Mouse (Mus musculus) liver, embryonic 14.5 days (tissue): ENCODE measurements around the gene Itga3. TPM values are rescaled to one million over a fixed set of nuclear protein-coding genes. Genes with fewer than 3 reads are reported as not detected.

Experiments used
- ATAC-seq: fragments of 200-750 bp; cut with Nextera tagmentation; 2 replicates; pipeline ENCODE4 v1.8.0; 2017; ENCODE audit warnings: moderate number of reproducible peaks, mild to moderate bottlenecking, moderate library complexity; ENCODE audit not compliant: insufficient read depth
- DNase-seq, 3 experiments: peaks; one replicate each; pipeline ENCODE4 v3.0.0-alpha.2; 2012 to 2013; ENCODE audit warnings: low read depth in 3 of 3, low spot score in 3 of 3
- H3K27ac ChIP-seq: fragments of 300-500 bp; sonication (generic); 2 replicates; pipeline ENCODE4 v1.5.1; 2014; ENCODE audit warnings: moderate library complexity, mild to moderate bottlenecking, control low read depth, inconsistent platforms
- H3K27me3 ChIP-seq: fragments of 300-500 bp; sonication (generic); 2 replicates; pipeline ENCODE4 v1.6.1; 2014; ENCODE audit warnings: mild to moderate bottlenecking, low read length, moderate library complexity; ENCODE audit not compliant: control insufficient read depth, insufficient read depth
- H3K36me3 ChIP-seq: fragments of 300-500 bp; sonication (generic); replicated peaks from 2 replicates; pipeline ENCODE4 v1.6.1; 2014; ENCODE audit warnings: low read depth; ENCODE audit not compliant: control insufficient read depth, insufficient read depth
- H3K4me1 ChIP-seq, 2 experiments: fragments of 200-500 bp in 1 of 2; fragments of 300-500 bp in 1 of 2; sonication (generic) in 1 of 2; replicated peaks; 2 replicates each; pipeline ENCODE4 v1.6.1; 2012 to 2014; ENCODE audit warnings: antibody characterized with exemption in 1 of 2, inconsistent platforms in 1 of 2, low read length in 1 of 2; ENCODE audit not compliant: control insufficient read depth in 2 of 2, insufficient read depth in 2 of 2
- H3K4me2 ChIP-seq: fragments of 300-500 bp; sonication (generic); 2 replicates; pipeline ENCODE4 v1.6.1; 2014; ENCODE audit warnings: low read depth, mild to moderate bottlenecking, control low read depth, moderate library complexity
- H3K4me3 ChIP-seq, 2 experiments: fragments of 200-500 bp in 1 of 2; fragments of 300-500 bp in 1 of 2; sonication (generic) in 1 of 2; 2 replicates each; pipeline ENCODE4 v1.5.1; 2012 to 2014; ENCODE audit warnings: low read depth in 2 of 2, low read length in 2 of 2, mild to moderate bottlenecking in 2 of 2, control low read depth in 1 of 2, inconsistent platforms in 1 of 2, moderate library complexity in 1 of 2; ENCODE audit not compliant: insufficient read depth in 1 of 2
- H3K9ac ChIP-seq: fragments of 300-500 bp; sonication (generic); replicated peaks from 2 replicates; pipeline ENCODE4 v1.6.1; 2014; ENCODE audit warnings: mild to moderate bottlenecking, control low read depth, moderate library complexity
- H3K9me3 ChIP-seq: fragments of 300-500 bp; sonication (generic); 2 replicates; pipeline ENCODE4 v1.6.1; 2016; ENCODE audit warnings: low read length, mixed read lengths; ENCODE audit not compliant: control insufficient read depth
- CTCF ChIP-seq: IDR thresholded peaks from 2 replicates; pipeline ENCODE4 v1.5.1; 2016; ENCODE audit warnings: antibody characterized with exemption, low read depth, control low read depth
- EP300 ChIP-seq: IDR thresholded peaks from 2 replicates; pipeline ENCODE4 v1.6.1; 2016; ENCODE audit warnings: antibody characterized with exemption, low read depth
- WGBS: fragments of 180-500 bp; shearing (Covaris S2); extraction: QIAGEN DNeasy Blood & Tissue Kit; methylation state at CpG from one replicate; pipeline ENCODE4 v1.1.7; 2014; ENCODE audit not compliant: insufficient replicate concordance; 5-methylcytosine and 5-hydroxymethylcytosine counted together
- polyA plus RNA-seq, 2 experiments: library from polyadenylated mRNA; depleted of rRNA in 1 of 2; stranded (reverse) in 1 of 2; unstranded in 1 of 2; fragments of >200 nt; fragmentation: Nextera tagmentation in 1 of 2; extraction: Ambion mirVana in 1 of 2; gene quantifications; 2 replicates each; pipeline versions ENCODE4 v1.2.1 to v1.2.3; 2012 to 2014

Gene Itga3
- polyA plus RNA-seq, 2 experiments = 1.5 to 1.7 TPM

GRCm38 (mm10) chr11:95038156-95038817 lies 38.3 kb downstream of the Itga3 start:
- no peak for ATAC-seq
- no peak for DNase-seq
- WGBS = 77% methylated on average over 14 of the region's 14 CpGs
- Histone ChIP-seq H3K27me3 (no peaks in the 10 kb centered on the region), H3K4me2 (no peak overlapping the region), H3K4me1 (peaks cover 12 to 14% of the 10 kb centered on the region in 2 experiments), H3K27ac (no peak overlapping the region), H3K9me3 (no peaks in the 10 kb centered on the region), H3K4me3 (no peak overlapping the region), H3K36me3 (no peaks in the 10 kb centered on the region), H3K9ac (no peak overlapping the region)
- TF ChIP-seq CTCF (no peak), EP300 (no peak)

- Histone ChIP-seq H3K9me3 (no peaks in the 10 kb centered on the region), H3K4me1 (peaks cover 12 to 14% of the 10 kb centered on the region in 2 experiments), H3K4me2 (no peak overlapping the region), H3K4me3 (no peak overlapping the region), H3K9ac (no peak overlapping the region), H3K36me3 (no peaks in the 10 kb centered on the region), H3K27me3 (no peaks in the 10 kb centered on the region), H3K27ac (no peak overlapping the region)
- ATAC-seq (no peak), DNase-seq (no peak)
- TF ChIP-seq CTCF = no peak
- no peak for TF ChIP-seq EP300
- 62% methylated on average over 6 of the region's 6 CpGs for WGBS
These were observed 39.3 kb downstream of the Itga3 start for GRCm38 (mm10) chr11:95037306-95037705.

- no peaks in the 10 kb centered on the region for H3K27me3 ChIP-seq
- 74% methylated on average over 5 of the region's 5 CpGs for WGBS
- H3K36me3 ChIP-seq = no peaks in the 10 kb centered on the region
- H3K9me3 ChIP-seq = no peaks in the 10 kb centered on the region
- H3K9ac ChIP-seq = no peak overlapping the region
- ATAC-seq (no peak), DNase-seq (no peak)
- H3K27ac ChIP-seq = no peak overlapping the region
- no peak for TF ChIP-seq EP300
- no peak for TF ChIP-seq CTCF
- H3K4me3 ChIP-seq = no peak overlapping the region
- H3K4me1 ChIP-seq = peaks cover 8 to 10% of the 10 kb centered on the region in 2 experiments
- H3K4me2 ChIP-seq = no peak overlapping the region
These were observed 40.1 kb downstream of the Itga3 start for GRCm38 (mm10) chr11:95036521-95036920.

- 69% methylated on average over 10 of the region's 10 CpGs for WGBS
- H3K36me3 ChIP-seq = no peaks in the 10 kb centered on the region
- H3K27ac ChIP-seq = no peak overlapping the region
- DNase-seq = no peak
- H3K27me3 ChIP-seq = no peaks in the 10 kb centered on the region
- H3K4me3 ChIP-seq = no peak overlapping the region
- H3K9me3 ChIP-seq = no peaks in the 10 kb centered on the region
- TF ChIP-seq CTCF (no peak), EP300 (no peak)
- no peak for ATAC-seq
- H3K9ac ChIP-seq = no peak overlapping the region
- H3K4me1 ChIP-seq = peaks cover 0 to under 1% of the 10 kb centered on the region in 2 experiments; a peak in 2 of 4 replicates
- H3K4me2 ChIP-seq = no peak overlapping the region
These were observed 41.7 kb downstream of the Itga3 start for GRCm38 (mm10) chr11:95034902-95035301.

- no peaks in the 10 kb centered on the region; a peak in 1 of 4 replicates for H3K4me1 ChIP-seq
- DNase-seq (no peak), ATAC-seq (no peak)
- H3K36me3 ChIP-seq = no peaks in the 10 kb centered on the region
- H3K27ac ChIP-seq = no peak overlapping the region
- H3K9ac ChIP-seq = no peak overlapping the region
- H3K4me3 ChIP-seq = no peak overlapping the region
- TF ChIP-seq EP300 (no peak), CTCF (no peak)
- H3K4me2 ChIP-seq = no peak overlapping the region
- H3K9me3 ChIP-seq = no peaks in the 10 kb centered on the region
- 66% methylated on average over 14 of the region's 14 CpGs for WGBS
- no peaks in the 10 kb centered on the region for H3K27me3 ChIP-seq
These were observed 43.0 kb downstream of the Itga3 start for GRCm38 (mm10) chr11:95033617-95034016.
